Mouse (Mus musculus): Measurements from ENCODE around the gene Zbtb4. TPM values are rescaled to one million over a fixed set of nuclear protein-coding genes. Genes with fewer than 3 reads are reported as not detected.
A peak's percentile ranks its signal among the peaks of the same experiment; 100 is the strongest.

Zbtb4 gene
- polyA plus RNA-seq, 1 experiment from 2014 or later, result 3.8 TPM

GRCm38 (mm10) chr11:69758971-69759721 is 6.6 kb upstream of the Zbtb4 start:
- Histone ChIP-seq H3K9me3 (ENCODE audit: control insufficient read depth, low read length) (no peaks in the 10 kb centered on the region), H3K27me3 (ENCODE audit: control insufficient read depth, insufficient read depth, low read length) (no peaks in the 10 kb centered on the region), H3K4me1 (ENCODE audit: control insufficient read depth, insufficient read depth, low read length) (peaks cover 41% of the 10 kb centered on the region), H3K9ac (replicated peaks; ENCODE audit: low read length) (peak overlapping the region; percentile 68), H3K4me2 (ENCODE audit: low read length) (peak overlapping the region; percentile 82), H3K27ac (replicated peaks; ENCODE audit: low read depth, low read length) (peak overlapping the region; percentile 99), H3K4me3 (replicated peaks; ENCODE audit: low read depth, low read length) (peak overlapping the region; percentile 54), H3K36me3 (ENCODE audit: control insufficient read depth, insufficient read depth, low read length) (no peaks in the 10 kb centered on the region)
- peak; percentile 87 for ATAC-seq (ENCODE audit: low FRiP score, low TSS enrichment)
- DNase-seq, result peak; percentile 95
- under 1% methylated on average over 37 of the region's 37 CpGs for WGBS

- 74% methylated on average over 14 of the region's 14 CpGs for WGBS
- Histone ChIP-seq H3K4me1 (ENCODE audit: control insufficient read depth, insufficient read depth, low read length) (peaks cover 35% of the 10 kb centered on the region), H3K27me3 (ENCODE audit: control insufficient read depth, insufficient read depth, low read length) (no peaks in the 10 kb centered on the region), H3K36me3 (ENCODE audit: control insufficient read depth, insufficient read depth, low read length) (no peaks in the 10 kb centered on the region), H3K9me3 (ENCODE audit: control insufficient read depth, low read length) (no peaks in the 10 kb centered on the region), H3K4me2 (ENCODE audit: low read length) (peak overlapping the region; percentile 82), H3K27ac (replicated peaks; ENCODE audit: low read depth, low read length) (peak overlapping the region; percentile 99), H3K9ac (replicated peaks; ENCODE audit: low read length) (peak overlapping the region; percentile 68), H3K4me3 (replicated peaks; ENCODE audit: low read depth, low read length) (peak overlapping the region; percentile 54; the same call in 1 of the 2 replicates)
- DNase-seq (peak; percentile 17), ATAC-seq (ENCODE audit: low FRiP score, low TSS enrichment) (no peak)
Measured at GRCm38 (mm10) chr11:69760160-69760900, 5.4 kb upstream of the Zbtb4 start.

- H3K36me3 ChIP-seq (ENCODE audit: control insufficient read depth, insufficient read depth, low read length), result no peaks in the 10 kb centered on the region
- peak overlapping the region; percentile 99 for H3K27ac ChIP-seq (replicated peaks; ENCODE audit: low read depth, low read length)
- H3K4me3 ChIP-seq (replicated peaks; ENCODE audit: low read depth, low read length), result no peak overlapping the region
- no peaks in the 10 kb centered on the region for H3K27me3 ChIP-seq (ENCODE audit: control insufficient read depth, insufficient read depth, low read length)
- DNase-seq, result no peak
- 93% methylated on average over 7 of the region's 7 CpGs for whole genome bisulfite sequencing
- H3K9ac ChIP-seq (replicated peaks; ENCODE audit: low read length), result peak overlapping the region; percentile 68; the same call in 1 of the 2 replicates
- no peak for ATAC-seq (ENCODE audit: low FRiP score, low TSS enrichment)
- peaks cover 29% of the 10 kb centered on the region for H3K4me1 ChIP-seq (ENCODE audit: control insufficient read depth, insufficient read depth, low read length)
- H3K4me2 ChIP-seq (ENCODE audit: low read length), result no peak overlapping the region
- H3K9me3 ChIP-seq (ENCODE audit: control insufficient read depth, low read length), result no peaks in the 10 kb centered on the region
Measured at GRCm38 (mm10) chr11:69760901-69761200, 4.9 kb upstream of the Zbtb4 start.

DNA sequence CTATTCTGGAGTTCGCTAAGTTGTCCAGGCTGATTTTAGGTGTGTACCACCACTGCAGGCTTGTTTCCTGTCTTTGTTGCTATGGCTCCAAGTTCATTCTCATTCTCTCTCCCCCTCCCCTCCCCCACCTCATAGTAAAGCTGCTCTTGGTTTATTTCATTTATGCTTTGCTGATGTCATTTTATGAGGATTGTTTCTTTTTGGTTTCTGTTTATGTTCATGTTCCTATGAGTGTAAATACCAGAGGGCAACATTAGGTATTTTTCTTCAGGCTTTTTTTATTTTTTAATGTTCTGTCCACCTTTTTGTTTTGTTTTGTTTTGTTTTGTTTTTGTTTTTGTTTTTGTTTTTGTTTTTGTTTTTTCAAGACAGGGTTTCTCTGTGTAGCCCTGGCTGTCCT is 3.8 kb upstream of the Zbtb4 start, which contains the start of gene Slc35g3:
Gene Slc35g3 (minus strand): TSS at position 101 of the 400 bp plus-strand sequence.
- DNase-seq (no peak), ATAC-seq (ENCODE audit: low FRiP score, low TSS enrichment) (no peak)
- Histone ChIP-seq H3K4me3 (replicated peaks; ENCODE audit: low read depth, low read length) (no peak within 1 kb of the TSS), H3K4me2 (ENCODE audit: low read length) (no peak within 1 kb of the TSS), H3K36me3 (ENCODE audit: control insufficient read depth, insufficient read depth, low read length) (no peaks in the 10 kb centered on the region), H3K27ac (replicated peaks; ENCODE audit: low read depth, low read length) (peak within 1 kb of the TSS; percentile 99), H3K9ac (replicated peaks; ENCODE audit: low read length) (peak within 1 kb of the TSS; percentile 68; the same call in 1 of the 2 replicates), H3K4me1 (ENCODE audit: control insufficient read depth, insufficient read depth, low read length) (peaks cover 24% of the 10 kb centered on the region), H3K27me3 (ENCODE audit: control insufficient read depth, insufficient read depth, low read length) (no peaks in the 10 kb centered on the region), H3K9me3 (ENCODE audit: control insufficient read depth, low read length) (no peaks in the 10 kb centered on the region)
- WGBS, result 80% methylated on average over 1 of the region's 1 CpGs

DNA sequence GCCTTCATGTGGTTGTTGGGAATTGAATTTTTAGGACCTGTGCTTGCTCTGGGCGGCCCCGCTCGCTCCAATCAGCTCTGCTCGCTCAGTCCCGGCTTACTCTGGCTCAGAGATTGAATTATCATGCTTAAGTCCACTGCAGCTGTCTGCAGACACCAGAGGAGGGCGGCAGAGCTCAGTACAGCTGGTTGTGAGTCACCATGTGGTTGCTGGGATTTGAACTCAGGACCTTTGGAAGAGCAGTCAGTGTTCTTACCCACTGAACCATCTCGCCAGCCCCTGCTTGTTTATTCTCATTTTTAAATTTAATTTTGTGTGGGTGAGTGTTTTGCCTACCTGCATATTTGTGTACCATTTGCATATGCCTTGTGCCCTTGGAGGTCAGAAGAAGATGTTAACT is 2.2 kb upstream of the Zbtb4 start:
- WGBS, result 68% methylated on average over 7 of the region's 7 CpGs
- H3K27me3 ChIP-seq (ENCODE audit: control insufficient read depth, insufficient read depth, low read length), result no peaks in the 10 kb centered on the region
- no peak overlapping the region for H3K27ac ChIP-seq (replicated peaks; ENCODE audit: low read depth, low read length)
- no peaks in the 10 kb centered on the region for H3K36me3 ChIP-seq (ENCODE audit: control insufficient read depth, insufficient read depth, low read length)
- no peak overlapping the region for H3K4me2 ChIP-seq (ENCODE audit: low read length)
- H3K4me3 ChIP-seq (replicated peaks; ENCODE audit: low read depth, low read length), result no peak overlapping the region
- no peak overlapping the region for H3K9ac ChIP-seq (replicated peaks; ENCODE audit: low read length)
- DNase-seq, result no peak
- H3K4me1 ChIP-seq (ENCODE audit: control insufficient read depth, insufficient read depth, low read length), result peaks cover 23% of the 10 kb centered on the region
- no peaks in the 10 kb centered on the region for H3K9me3 ChIP-seq (ENCODE audit: control insufficient read depth, low read length)
- ATAC-seq (ENCODE audit: low FRiP score, low TSS enrichment), result no peak

DNA sequence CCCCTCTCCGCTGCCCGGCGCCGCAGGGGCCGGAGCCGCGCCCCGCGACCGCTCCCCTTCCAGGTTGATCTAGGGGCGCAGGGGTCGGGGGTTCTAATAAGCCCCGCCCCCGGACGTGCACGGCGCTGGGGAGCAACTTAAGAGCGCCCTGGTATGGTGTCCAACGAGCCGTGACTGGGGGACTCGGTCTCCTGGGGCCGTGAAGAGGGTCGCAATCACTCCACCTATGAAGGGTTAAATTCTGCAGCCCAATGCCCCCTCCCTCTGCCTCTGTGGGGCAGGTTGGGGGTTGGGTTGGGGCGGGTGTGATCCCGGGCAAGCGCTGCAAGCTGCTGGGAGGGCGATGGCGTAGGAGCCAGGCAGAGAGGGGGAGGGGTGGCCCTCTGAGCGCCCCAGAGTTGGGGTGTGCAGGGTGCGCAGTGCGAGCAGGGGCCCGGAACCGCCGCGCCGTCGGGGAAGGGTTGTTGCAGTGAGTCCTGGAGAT is 456 bp downstream of the Zbtb4 start:
- ATAC-seq (ENCODE audit: low FRiP score, low TSS enrichment), result peak; percentile 79
- 1% methylated on average over 37 of the region's 37 CpGs for WGBS

DNA sequence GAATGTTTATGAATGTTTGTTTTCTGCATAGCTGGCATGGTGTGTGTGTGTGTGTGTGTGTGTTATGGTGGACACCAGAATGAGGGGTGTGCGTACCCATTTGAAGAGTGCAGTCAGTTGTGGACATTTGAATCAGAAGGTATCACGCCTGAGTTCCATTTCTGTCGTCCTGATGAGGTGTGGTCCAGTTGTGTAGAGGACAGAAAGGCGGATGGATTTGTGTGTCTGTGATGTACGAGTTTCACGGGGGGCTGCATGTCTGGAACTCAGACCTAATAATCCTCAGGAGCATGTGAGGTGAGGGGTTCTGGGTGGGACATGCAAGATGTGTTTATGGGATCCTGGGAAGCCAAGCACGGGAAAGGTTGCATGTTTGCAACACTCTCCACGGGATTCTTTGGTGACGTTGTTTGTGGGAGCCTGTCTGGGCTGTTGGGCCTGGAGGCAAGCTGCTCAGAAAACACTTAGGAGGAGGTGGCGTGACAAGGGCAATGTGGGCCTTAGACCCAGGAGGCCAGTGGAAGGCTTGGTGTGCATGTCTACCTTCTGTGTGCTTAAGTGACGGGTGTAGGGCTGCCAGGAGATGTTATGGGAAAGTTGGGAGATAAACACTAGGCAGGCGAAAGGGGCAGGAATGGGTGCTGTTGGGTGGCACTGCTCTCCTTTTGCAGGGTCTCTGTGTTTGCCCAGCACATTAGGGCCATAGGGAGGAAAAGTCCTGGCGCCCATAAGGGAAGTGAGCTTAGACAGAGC is 1.3 kb downstream of the Zbtb4 start:
- peak overlapping the region; percentile 68 for H3K4me2 ChIP-seq (ENCODE audit: low read length)
- H3K4me3 ChIP-seq (replicated peaks; ENCODE audit: low read depth, low read length), result peak overlapping the region; percentile 89
- no peak for DNase-seq
- peak overlapping the region; percentile 98 for H3K9ac ChIP-seq (replicated peaks; ENCODE audit: low read length)
- no peaks in the 10 kb centered on the region for H3K27me3 ChIP-seq (ENCODE audit: control insufficient read depth, insufficient read depth, low read length)
- H3K9me3 ChIP-seq (ENCODE audit: control insufficient read depth, low read length), result no peaks in the 10 kb centered on the region
- 0 out of 2 replicates have a peak, but pooled peaks cover 4% of the 10 kb centered on the region for H3K36me3 ChIP-seq (ENCODE audit: control insufficient read depth, insufficient read depth, low read length)
- 60% methylated on average over 13 of the region's 13 CpGs for WGBS
- peak overlapping the region; percentile 81; the same call in 1 of the 2 replicates for H3K27ac ChIP-seq (replicated peaks; ENCODE audit: low read depth, low read length)
- peaks cover 11% of the 10 kb centered on the region for H3K4me1 ChIP-seq (ENCODE audit: control insufficient read depth, insufficient read depth, low read length)
- ATAC-seq (ENCODE audit: low FRiP score, low TSS enrichment), result no peak

More for the DNA sequence above, 456 bp downstream of the Zbtb4 start:
- Histone ChIP-seq H3K4me1 (ENCODE audit: control insufficient read depth, insufficient read depth, low read length) (peaks cover 11% of the 10 kb centered on the region), H3K4me3 (replicated peaks; ENCODE audit: low read depth, low read length) (peak overlapping the region; percentile 89), H3K27me3 (ENCODE audit: control insufficient read depth, insufficient read depth, low read length) (no peaks in the 10 kb centered on the region), H3K9me3 (ENCODE audit: control insufficient read depth, low read length) (no peaks in the 10 kb centered on the region), H3K9ac (replicated peaks; ENCODE audit: low read length) (peak overlapping the region; percentile 98), H3K36me3 (ENCODE audit: control insufficient read depth, insufficient read depth, low read length) (0 out of 2 replicates have a peak, but pooled peaks cover 4% of the 10 kb centered on the region), H3K27ac (replicated peaks; ENCODE audit: low read depth, low read length) (peak overlapping the region; percentile 81), H3K4me2 (ENCODE audit: low read length) (peak overlapping the region; percentile 68)
- peak; percentile 73 for DNase-seq

- ATAC-seq (ENCODE audit: low FRiP score, low TSS enrichment) (no peak), DNase-seq (no peak)
- peak overlapping the region; percentile 68 for H3K4me2 ChIP-seq (ENCODE audit: low read length)
- H3K27me3 ChIP-seq (ENCODE audit: control insufficient read depth, insufficient read depth, low read length), result no peaks in the 10 kb centered on the region
- H3K9ac ChIP-seq (replicated peaks; ENCODE audit: low read length), result no peak overlapping the region
- peaks cover 11% of the 10 kb centered on the region for H3K4me1 ChIP-seq (ENCODE audit: control insufficient read depth, insufficient read depth, low read length)
- H3K9me3 ChIP-seq (ENCODE audit: control insufficient read depth, low read length), result no peaks in the 10 kb centered on the region
- 0 out of 2 replicates have a peak, but pooled peaks cover 4% of the 10 kb centered on the region for H3K36me3 ChIP-seq (ENCODE audit: control insufficient read depth, insufficient read depth, low read length)
- H3K4me3 ChIP-seq (replicated peaks; ENCODE audit: low read depth, low read length), result no peak overlapping the region; the same call in 1 of the 2 replicates
- no peak overlapping the region for H3K27ac ChIP-seq (replicated peaks; ENCODE audit: low read depth, low read length)
- 70% methylated on average over 4 of the region's 4 CpGs for WGBS
Measured at GRCm38 (mm10) chr11:69767625-69767909, 1.9 kb downstream of the Zbtb4 start.
